ENCODE assay signal across 8 mouse cellular contexts in genomic region chr6:54038866-54039265, GRCm38 (mm10). TPM values are rescaled to one million over a fixed set of nuclear protein-coding genes. Genes with fewer than 3 reads are reported as not detected.
DNase-seq lines count a peak whose midpoint lies in the region; ATAC-seq and TF ChIP-seq lines count a peak whose summit lies in the region.

No protein-coding gene starts in this region.

- H3K27ac ChIP-seq in heart, embryonic 12.5 days (ENCODE audit: poor library complexity, severe bottlenecking) = 0 out of 2 replicates have a peak overlapping the region, but pooled peaks have one; percentile 59
- no peak overlapping the region for H3K27ac ChIP-seq in ES-E14 (ENCODE audit: insufficient read depth, low read depth, low read length, poor library complexity, severe bottlenecking)
- H3K27ac ChIP-seq in forebrain, postnatal 0 days (ENCODE audit: low read depth, low read length) = peak overlapping the region; percentile 96
- 0 out of 2 replicates have a peak overlapping the region, but pooled peaks have one; percentile 82 for H3K27ac ChIP-seq in liver, postnatal 0 days (ENCODE audit: low read depth)

- 14% methylated on average over 10 of the region's 10 CpGs for WGBS in heart, embryonic 12.5 days
- WGBS in forebrain, postnatal 0 days = 9% methylated on average over 10 of the region's 10 CpGs
- 24% methylated on average over 10 of the region's 10 CpGs for WGBS in liver, postnatal 0 days (ENCODE audit: insufficient replicate concordance)

- H3K9me3 ChIP-seq in heart, embryonic 12.5 days (replicated peaks) = 0 out of 2 replicates have a peak, but pooled peaks cover 3% of the 10 kb centered on the region
- H3K9me3 ChIP-seq in ES-E14 (ENCODE audit: control insufficient read depth, insufficient read depth, low read depth, low read length) = no peaks in the 10 kb centered on the region
- H3K9me3 ChIP-seq in forebrain, postnatal 0 days (ENCODE audit: low read length) = no peaks in the 10 kb centered on the region
- no peaks in the 10 kb centered on the region for H3K9me3 ChIP-seq in liver, postnatal 0 days (ENCODE audit: low read length)

- peak overlapping the region; percentile 65 for H3K4me3 ChIP-seq in heart, embryonic 12.5 days
- H3K4me3 ChIP-seq in ES-E14 (ENCODE audit: insufficient read depth in 1 of 2, low read depth in 1 of 2, low read length in 2 of 2, poor library complexity in 1 of 2, severe bottlenecking in 1 of 2) = peak overlapping the region; percentile 93; a peak in 3 of 4 replicates
- peak overlapping the region; percentile 73 for H3K4me3 ChIP-seq in forebrain, postnatal 0 days (ENCODE audit: low read depth, low read length)
- H3K4me3 ChIP-seq in liver, postnatal 0 days (ENCODE audit: low read depth, low read length) = peak overlapping the region; percentile 64

- ATAC-seq in heart, embryonic 12.5 days (ENCODE audit: insufficient number of reproducible peaks, low FRiP score) = no peak
- ATAC-seq in forebrain, postnatal 0 days = no peak
- no peak for ATAC-seq in liver, postnatal 0 days

- intact Hi-C loops in heart, postnatal 36 days (cut with DNase I) = loop anchor here (2.0 to 5.0 kb wide), 2 partner anchors 40 to 77 kb away; no protein-coding TSS in a partner anchor

- no peak for TF ChIP-seq CTCF in forebrain, postnatal 0 days (IDR thresholded peaks at IDR 0.05; ENCODE audit: low read depth)
- no peak for TF ChIP-seq CTCF in liver, postnatal 0 days (IDR thresholded peaks at IDR 0.05; ENCODE audit: low read depth)

- in situ Hi-C loops in ES-E14 (cut with MboI; ENCODE audit: low sequenced_read_pairs in 2 of 2, unreplicated experiment in 2 of 2) = loop anchor here in 1 of 2 experiments (25.0 kb wide), 1 partner anchor 173 kb away; no protein-coding TSS in a partner anchor

- H3K36me3 ChIP-seq in heart, embryonic 12.5 days = no peaks in the 10 kb centered on the region
- H3K36me3 ChIP-seq in ES-E14 (ENCODE audit: control insufficient read depth, insufficient read depth, low read length, poor library complexity, severe bottlenecking) = no peaks in the 10 kb centered on the region
- no peaks in the 10 kb centered on the region for H3K36me3 ChIP-seq in forebrain, postnatal 0 days (ENCODE audit: insufficient read depth)
- H3K36me3 ChIP-seq in liver, postnatal 0 days (replicated peaks; ENCODE audit: insufficient read depth, low read length) = no peaks in the 10 kb centered on the region

- peaks cover 32% of the 10 kb centered on the region for H3K27me3 ChIP-seq in heart, embryonic 12.5 days (replicated peaks)
- H3K27me3 ChIP-seq in forebrain, postnatal 0 days (ENCODE audit: insufficient read depth, low read length) = no peaks in the 10 kb centered on the region
- peaks cover 11% of the 10 kb centered on the region; the same call in 1 of the 2 replicates for H3K27me3 ChIP-seq in liver, postnatal 0 days (ENCODE audit: insufficient read depth, low read length)

- no peak for TF ChIP-seq EP300 in liver, postnatal 0 days (IDR thresholded peaks at IDR 0.05; ENCODE audit: low read depth)

- H3K4me1 ChIP-seq in heart, embryonic 12.5 days (replicated peaks) = peaks cover 16% of the 10 kb centered on the region
- H3K4me1 ChIP-seq in ES-E14 (ENCODE audit: control insufficient read depth in 2 of 2, insufficient read depth in 2 of 2, low read length in 2 of 2, poor library complexity in 1 of 2) = peaks cover 0 to 2% of the 10 kb centered on the region in 2 experiments; a peak in 1 of 4 replicates
- H3K4me1 ChIP-seq in forebrain, postnatal 0 days (ENCODE audit: insufficient read depth) = peaks cover 15% of the 10 kb centered on the region
- H3K4me1 ChIP-seq in liver, postnatal 0 days (ENCODE audit: insufficient read depth) = peaks cover 15% of the 10 kb centered on the region; the same call in 1 of the 2 replicates

- DNase-seq in heart, postnatal 36 days = no peak
- DNase-seq in ES-E14 (ENCODE audit: low read depth, low spot score) = no peak
- peak; percentile 67 for DNase-seq in forebrain, postnatal 0 days
- DNase-seq in liver, postnatal 0 days = no peak
- DNase-seq in adrenal gland, postnatal 4 days (ENCODE audit: low spot score in 2 of 2) = no peak
- DNase-seq in c-Kit-positive CD71-positive TER-119-positive erythroid progenitor cells, embryonic 14.5 days (ENCODE audit: low spot score) = no peak
- no peak for DNase-seq in ovary, adult 18-20 months (ENCODE audit: low spot score)

- H3K9ac ChIP-seq in heart, embryonic 12.5 days = peak overlapping the region; percentile 73
- H3K9ac ChIP-seq in ES-E14 (ENCODE audit: insufficient read depth, low read depth, low read length, poor library complexity, severe bottlenecking) = no peak overlapping the region
- H3K9ac ChIP-seq in forebrain, postnatal 0 days = peak overlapping the region; percentile 93
- peak overlapping the region; percentile 74 for H3K9ac ChIP-seq in liver, postnatal 0 days (replicated peaks)

- H3K4me2 ChIP-seq in heart, embryonic 12.5 days = peak overlapping the region; percentile 86
- peak overlapping the region; percentile 70 for H3K4me2 ChIP-seq in forebrain, postnatal 0 days (ENCODE audit: low read depth)
- peak overlapping the region; percentile 90 for H3K4me2 ChIP-seq in liver, postnatal 0 days (ENCODE audit: low read depth, low read length)

TF ChIP-seq in ES-E14, 5 proteins besides CTCF, POLR2A, EP300 and RAD21:
- TF ChIP-seq MAFK (IDR thresholded peaks at IDR 0.05; ENCODE audit: insufficient read depth, low read depth, low read length) (no peak), HCFC1 (IDR thresholded peaks at IDR 0.05; ENCODE audit: borderline replicate concordance, insufficient read depth, low read length) (no peak), ZNF384 (IDR thresholded peaks at IDR 0.05; ENCODE audit: low read depth, low read length) (no peak), ZC3H11A (IDR thresholded peaks at IDR 0.05; ENCODE audit: borderline replicate concordance, low read depth, low read length) (no peak), CHD2 (IDR thresholded peaks at IDR 0.05; ENCODE audit: low read depth, low read length) (no peak)

RNA-seq across cellular contexts. Expression of gene Chn2, which starts 0.5 kb away (rescaled TPM):
- 7.6 and 12.4 TPM in 2 replicates for polyA plus RNA-seq in heart, embryonic 12.5 days (2016; fragmentation: Nextera tagmentation; extraction: Ambion mirVana)
- total RNA-seq in heart, postnatal 36 days (2021) = 1 to 10 TPM; 2.6 to 3.2 TPM
- 5.8 and 7.1 TPM in 2 replicates for total RNA-seq in ES-E14 (2012; rRNA removed)
- total RNA-seq in forebrain, postnatal 0 days (2014; rRNA removed) = 43.9 and 49.4 TPM in 2 replicates
- 28.7 and 33.3 TPM in 2 replicates for polyA plus RNA-seq in forebrain, postnatal 0 days (2015; fragmentation: Nextera tagmentation; extraction: Ambion mirVana)
- 10.8 and 12.4 TPM in 2 replicates for polyA plus RNA-seq in liver, postnatal 0 days (2015; fragmentation: Nextera tagmentation; extraction: Ambion mirVana)
- total RNA-seq in adrenal gland, postnatal 4 days (2021) = 10 to 100 TPM; 10.7 to 11.1 TPM
